Mouse (Mus musculus): ENCODE data around the gene Fgfr1op2.

Gene Fgfr1op2

DNA sequence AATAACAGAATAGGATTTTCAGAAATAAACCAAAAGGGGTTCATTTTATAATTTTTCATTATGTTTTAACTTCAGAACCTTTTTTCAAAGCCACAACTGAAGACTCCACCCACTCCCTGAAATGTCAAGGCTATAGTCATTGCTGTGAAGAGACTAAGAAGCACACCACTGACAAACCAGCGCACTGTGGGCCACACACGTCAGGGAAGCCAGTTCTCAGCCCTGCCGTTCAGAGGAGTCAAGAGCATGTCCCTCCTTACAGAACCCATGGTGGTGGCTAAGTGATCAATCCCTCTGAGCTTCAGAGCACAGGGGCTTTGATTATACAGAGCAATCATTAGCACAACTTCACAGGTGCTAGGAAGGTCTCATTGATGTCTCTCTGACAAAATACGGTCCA is 25.6 kb downstream of the Fgfr1op2 start:
- DNase-seq (ENCODE audit: low spot score in 2 of 2): no peak

DNA sequence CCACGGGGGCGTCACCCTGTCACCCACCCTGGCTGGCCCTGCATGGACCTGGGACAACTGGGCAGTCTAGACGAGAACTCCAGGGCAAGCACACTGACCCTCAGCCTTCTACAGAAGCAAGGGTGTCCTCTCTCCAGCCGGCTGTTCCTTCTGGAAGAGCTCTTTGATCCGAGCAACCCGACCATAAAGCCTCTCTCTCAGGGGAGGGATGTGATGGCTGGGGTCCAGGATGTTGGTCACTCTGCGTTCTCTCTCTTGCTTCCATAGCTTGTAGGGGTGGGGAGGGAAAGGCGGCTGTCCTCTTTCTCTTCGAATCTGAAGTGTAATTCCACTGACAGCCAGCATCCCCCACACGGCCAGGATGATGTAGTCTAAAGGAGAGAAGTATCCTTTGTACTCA is 26.6 kb downstream of the Fgfr1op2 start:
- no peak for DNase-seq (ENCODE audit: low spot score in 2 of 2)

- DNase-seq (ENCODE audit: low spot score in 2 of 2): no peak
Observed at GRCm38 (mm10) chr6:146611385-146611784, 34.4 kb downstream of the Fgfr1op2 start.

DNA sequence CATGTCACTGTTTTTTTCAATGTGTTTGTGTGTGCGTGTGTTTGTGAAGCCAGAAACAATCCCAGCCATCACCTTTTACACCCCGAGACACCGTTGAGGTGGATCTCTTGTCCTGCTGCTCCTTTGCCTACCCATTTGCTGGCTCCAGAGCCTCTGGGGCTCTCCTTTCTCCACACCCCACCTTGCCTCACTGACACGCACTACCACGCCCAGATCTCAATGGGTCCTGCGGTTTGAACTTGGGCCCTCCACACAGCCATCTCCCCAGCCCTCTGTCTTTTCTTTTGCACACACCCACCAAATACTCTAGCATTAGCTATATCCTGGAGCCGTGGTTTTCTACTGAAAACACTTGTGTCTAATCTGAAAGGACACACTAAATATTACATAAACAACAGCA is 34.9 kb downstream of the Fgfr1op2 start:
- DNase-seq (ENCODE audit: low spot score in 2 of 2): no peak

DNA sequence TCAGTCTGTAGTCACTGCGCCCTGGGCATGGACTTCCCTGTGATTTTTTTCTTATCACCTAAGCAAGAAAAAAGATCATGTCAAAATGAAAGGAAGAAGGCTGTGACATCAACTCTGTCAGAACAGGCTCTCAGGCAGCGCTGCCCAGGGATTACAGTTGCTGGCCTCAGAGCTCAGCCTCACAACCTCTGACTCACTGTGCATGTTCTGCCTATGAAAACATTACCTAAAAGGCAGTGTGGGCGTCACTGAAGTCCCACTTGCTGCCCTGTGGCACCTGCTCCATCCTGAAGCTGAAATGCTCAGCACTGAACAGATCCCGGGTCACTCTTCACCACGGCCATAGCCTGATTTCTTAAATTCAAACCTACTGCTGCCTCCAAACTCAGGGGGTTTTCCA is 35.7 kb downstream of the Fgfr1op2 start:
- DNase-seq (ENCODE audit: low spot score in 2 of 2): no peak

- no peak for DNase-seq (ENCODE audit: low spot score in 2 of 2)
Observed at GRCm38 (mm10) chr6:146613907-146614306, 36.9 kb downstream of the Fgfr1op2 start.

GRCm38 (mm10) chr6:146614541-146614940 is 37.5 kb downstream of the Fgfr1op2 start:
- no peak for DNase-seq (ENCODE audit: low spot score in 2 of 2)

- no peak for DNase-seq (ENCODE audit: low spot score in 2 of 2)
Observed at GRCm38 (mm10) chr6:146615891-146616290, 38.9 kb downstream of the Fgfr1op2 start.

GRCm38 (mm10) chr6:146616670-146617069 is 39.7 kb downstream of the Fgfr1op2 start:
- no peak for DNase-seq (ENCODE audit: low spot score in 2 of 2)

DNA sequence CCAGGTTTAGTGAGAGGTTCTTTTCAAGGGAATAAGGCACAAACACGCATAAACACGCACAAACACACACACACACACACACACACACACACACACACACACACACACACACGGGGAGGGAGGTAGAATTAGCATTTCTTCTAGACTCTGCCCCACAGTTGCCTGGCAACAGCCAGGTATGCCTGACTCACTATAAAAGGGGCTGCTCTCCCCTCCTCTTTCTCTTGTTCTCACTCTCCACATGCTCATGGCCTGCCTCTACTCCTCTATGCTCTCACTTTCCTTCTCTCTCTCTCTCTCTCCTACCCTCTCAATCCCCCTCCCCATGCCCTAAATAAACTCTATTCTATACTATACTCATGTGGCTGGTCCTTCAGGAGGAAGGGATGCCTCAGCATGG is 51.1 kb downstream of the Fgfr1op2 start:
- DNase-seq (ENCODE audit: low spot score in 2 of 2): no peak

DNA sequence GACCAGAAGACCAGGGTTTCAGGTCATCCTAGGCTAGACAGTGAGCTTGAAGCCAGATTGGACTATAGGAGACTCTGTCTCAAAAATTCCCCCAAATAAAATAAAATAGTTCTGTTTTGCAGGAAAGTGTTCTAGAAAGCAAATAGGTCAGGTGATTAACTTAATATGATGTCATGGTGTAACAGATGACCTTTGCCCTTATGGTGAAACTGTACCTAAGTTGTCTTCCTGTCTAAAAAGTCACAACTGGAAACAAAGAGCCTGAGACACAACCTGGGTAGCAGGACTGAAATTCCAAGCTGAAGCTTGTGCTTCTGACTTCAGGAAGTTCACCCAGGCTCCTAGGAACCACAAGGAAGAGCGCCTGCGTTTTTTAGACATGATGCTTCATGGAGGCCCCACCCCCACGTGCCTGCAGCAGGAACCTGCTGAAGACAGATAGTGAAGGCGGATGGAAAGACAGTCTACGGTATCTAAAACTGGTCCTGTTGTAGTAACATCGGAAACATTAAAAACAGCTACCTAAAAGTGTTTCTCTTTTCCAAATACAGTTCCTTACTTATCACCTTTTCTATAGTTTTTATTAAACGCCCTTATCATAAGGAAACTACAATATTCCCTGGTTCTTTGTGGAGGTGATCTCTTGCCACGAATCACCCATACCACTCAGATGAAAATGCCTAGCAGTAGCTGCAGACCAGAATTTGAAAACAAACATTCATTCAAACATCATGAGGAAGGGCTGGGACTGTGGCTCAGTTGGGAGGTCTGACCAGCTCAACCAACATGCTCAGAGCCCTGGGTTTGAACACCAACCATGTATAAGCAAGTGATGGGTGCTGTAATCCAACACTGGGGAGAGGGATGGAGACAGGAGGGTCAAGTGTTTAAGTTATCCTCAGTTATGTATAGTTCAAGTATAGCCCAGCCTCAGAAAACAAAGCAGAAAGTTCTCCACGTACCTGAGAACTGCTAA is 53.1 kb downstream of the Fgfr1op2 start:
- no peak for DNase-seq (ENCODE audit: low spot score in 2 of 2)

DNA sequence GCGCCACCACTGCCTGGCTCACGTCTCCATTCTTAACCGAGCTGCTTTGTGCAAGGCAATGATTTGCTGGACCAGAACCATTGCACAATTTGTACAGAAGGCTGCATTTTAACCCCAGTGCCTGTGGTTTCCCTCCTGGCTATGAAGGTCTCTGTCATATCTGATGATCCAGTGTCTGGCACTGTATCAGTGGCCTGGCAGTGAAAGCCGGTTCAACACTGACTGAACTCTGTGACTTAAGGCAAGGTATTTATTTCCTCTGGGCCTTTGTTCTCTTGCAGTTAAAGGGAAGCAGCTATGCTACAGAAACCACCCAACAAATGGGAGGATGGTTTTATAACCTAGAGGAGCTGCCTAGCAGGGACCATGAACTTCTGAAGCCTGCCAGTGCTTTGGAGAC is 54.0 kb downstream of the Fgfr1op2 start:
- DNase-seq (ENCODE audit: low spot score in 2 of 2): no peak

DNA sequence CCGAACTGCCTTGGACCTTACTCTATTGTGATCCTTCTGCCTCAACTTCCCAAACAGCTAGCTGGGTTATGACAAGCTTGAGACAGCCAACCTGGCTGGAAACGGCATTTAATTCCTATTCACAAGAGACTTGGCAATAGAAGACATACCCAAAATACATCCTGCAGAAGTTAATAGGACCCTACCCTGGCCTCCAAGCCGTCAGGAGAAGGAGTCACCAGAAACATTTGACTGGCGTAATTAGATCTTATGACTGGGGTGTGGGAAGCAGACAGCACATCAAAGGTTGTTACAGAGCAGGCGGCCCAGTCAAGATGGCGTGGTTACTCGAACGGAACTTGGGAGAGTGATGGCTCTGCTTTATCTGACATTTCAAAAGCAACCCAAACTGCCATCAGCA is 54.8 kb downstream of the Fgfr1op2 start:
- no peak for DNase-seq (ENCODE audit: low spot score in 2 of 2)

DNA sequence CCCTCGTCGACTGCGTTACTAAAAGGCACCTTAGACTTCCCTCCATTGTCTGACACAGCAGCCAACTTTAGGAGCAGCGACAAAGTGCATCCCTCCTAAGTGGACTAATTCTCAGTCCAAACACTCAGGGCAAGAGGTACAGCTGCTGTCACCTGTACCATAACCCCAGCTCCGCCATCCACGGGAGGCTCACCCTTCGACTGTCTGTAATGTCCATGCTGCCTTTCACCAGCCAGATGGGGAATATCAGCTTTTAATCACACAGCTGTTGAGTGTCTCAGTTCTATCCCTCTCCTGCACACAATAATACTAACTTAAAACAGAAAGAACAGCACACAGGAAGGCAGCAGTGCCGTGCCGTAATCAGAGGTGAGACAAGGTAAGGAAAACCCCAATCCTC is 55.4 kb downstream of the Fgfr1op2 start:
- DNase-seq (ENCODE audit: low spot score in 2 of 2): no peak

- DNase-seq (ENCODE audit: low spot score in 2 of 2): no peak
Observed at GRCm38 (mm10) chr6:146633097-146633496, 56.1 kb downstream of the Fgfr1op2 start.

DNA sequence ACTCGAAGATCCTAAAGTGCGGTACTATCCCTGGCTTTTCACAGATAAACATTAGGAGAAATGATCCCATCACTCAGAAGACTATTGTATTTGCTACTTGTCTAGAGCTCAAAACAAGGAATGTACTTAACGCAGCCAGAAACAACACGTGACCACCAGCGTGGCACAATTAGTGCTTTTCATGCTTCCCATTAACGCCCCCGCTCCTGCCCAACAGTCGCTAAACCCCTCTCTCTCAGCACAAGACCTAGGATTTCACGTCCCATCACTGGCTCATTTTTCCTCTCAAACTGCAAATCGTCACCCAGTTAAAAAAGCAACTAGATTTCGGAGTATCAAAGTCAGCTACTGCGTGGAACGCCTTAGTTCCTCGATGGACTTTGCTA is 56.6 kb downstream of the Fgfr1op2 start:
- DNase-seq (ENCODE audit: low spot score in 2 of 2): no peak

- DNase-seq (ENCODE audit: low spot score in 2 of 2): peak; percentile 59 to 68
Observed at GRCm38 (mm10) chr6:146634015-146634722, 57.2 kb downstream of the Fgfr1op2 start.

GRCm38 (mm10) chr6:146634759-146635606 is 58.0 kb downstream of the Fgfr1op2 start:
- no peak for DNase-seq (ENCODE audit: low spot score in 2 of 2)

GRCm38 (mm10) chr6:146636482-146636881 is 59.5 kb downstream of the Fgfr1op2 start:
- no peak for DNase-seq (ENCODE audit: low spot score in 2 of 2)

DNA sequence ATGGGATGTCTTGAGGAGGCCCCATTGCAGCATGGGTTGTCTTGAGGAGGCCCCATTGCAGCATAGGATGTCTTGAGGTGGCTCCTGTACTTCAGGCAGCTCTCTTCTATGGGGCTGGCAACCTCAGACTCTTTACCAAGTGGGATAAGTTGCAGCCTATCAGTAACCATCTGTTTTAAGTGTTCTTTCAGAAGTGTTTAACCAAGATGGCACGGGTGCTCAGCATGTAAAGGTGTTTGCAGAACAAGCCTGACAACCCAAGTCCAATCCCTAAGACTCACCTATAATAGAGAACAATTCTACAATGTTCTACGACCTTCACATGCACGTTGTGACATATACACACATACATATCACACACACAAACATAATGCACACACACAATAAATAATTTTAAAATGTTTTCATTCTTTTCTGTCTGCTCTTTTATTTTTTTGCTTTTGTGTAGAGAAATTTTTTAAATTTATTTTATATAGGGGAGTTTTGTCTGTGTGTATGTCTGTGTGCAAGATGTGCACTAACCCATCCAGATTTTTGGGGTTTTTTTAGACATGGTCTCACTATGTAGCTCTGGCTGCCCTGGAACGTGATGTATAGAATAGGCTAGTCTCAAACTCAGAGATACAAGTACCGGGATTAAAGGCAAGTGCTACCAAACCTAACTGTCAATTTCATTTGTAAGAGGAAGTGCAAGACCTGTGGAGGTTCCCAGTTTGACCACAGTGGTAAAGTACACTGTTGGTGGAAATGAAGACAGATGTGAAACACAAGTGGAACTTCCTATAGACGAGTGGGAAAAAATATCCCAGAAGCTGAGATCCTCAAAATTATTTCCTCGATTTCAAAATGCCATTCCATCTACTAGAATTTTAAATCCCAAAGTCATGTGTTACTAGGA is 63.3 kb downstream of the Fgfr1op2 start:
- no peak for DNase-seq (ENCODE audit: low spot score in 2 of 2)

GRCm38 (mm10) chr6:146640991-146641390 is 64.0 kb downstream of the Fgfr1op2 start:
- DNase-seq (ENCODE audit: low spot score in 2 of 2): no peak
